Mouse (Mus musculus): ENCODE data around the gene Dennd1b. TPM values are rescaled to one million over a fixed set of nuclear protein-coding genes. Genes with fewer than 3 reads are reported as not detected.

The Dennd1b gene
- total and polyA plus RNA-seq, 3 experiments: 8.0 to 8.9 (median 8.0) TPM

DNA sequence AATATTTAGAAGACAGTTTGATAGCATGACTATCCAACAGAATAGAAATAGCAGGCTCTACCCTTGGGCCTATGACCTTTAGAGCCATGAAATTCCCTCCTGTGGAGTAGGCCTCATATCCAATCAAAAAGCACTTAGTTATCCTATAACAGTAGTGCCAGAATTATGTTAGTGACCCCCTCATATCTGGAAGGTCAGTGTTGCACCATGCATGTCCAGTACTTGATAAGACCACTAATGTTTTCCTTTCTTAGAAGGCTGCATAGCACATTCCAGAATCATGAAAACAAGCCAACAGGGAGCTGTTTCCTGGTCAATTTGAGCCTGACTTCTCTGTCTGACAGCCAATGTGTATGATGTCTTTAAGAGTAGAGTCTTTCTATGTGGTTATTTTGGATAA, 66.3 kb downstream of the Dennd1b start:
- no peak overlapping the region for H3K9ac ChIP-seq (ENCODE audit: insufficient read depth, low read depth)
- TF ChIP-seq SMC3 (IDR thresholded peaks at IDR 0.05; ENCODE audit: low read depth, low read length): no peak
- no peak overlapping the region for H3K27ac ChIP-seq (ENCODE audit: insufficient read depth, low read depth)
- no peaks in the 10 kb centered on the region for H3K9me3 ChIP-seq (replicated peaks; ENCODE audit: low read length)
- H3K27me3 ChIP-seq (replicated peaks): no peaks in the 10 kb centered on the region
- in situ Hi-C loops (cut with MboI; ENCODE audit: low pct_ligation_motif_present, low pct_unique_long_range_greater_than_20kb, low sequenced_read_pairs): no loop called here
- dilution Hi-C loops (cut with MboI; ENCODE audit: extremely low pct_ligation_motif_present, extremely low pct_unique_long_range_greater_than_20kb, low sequenced_read_pairs): no loop called here
- H3K4me1 ChIP-seq (ENCODE audit: control insufficient read depth in 1 of 2, insufficient read depth in 2 of 2): no peaks in the 10 kb centered on the region
- H3K79me2 ChIP-seq (replicated peaks; ENCODE audit: control insufficient read depth, extremely low read depth, insufficient read depth, poor library complexity, severe bottlenecking): no peaks in the 10 kb centered on the region
- H3K4me3 ChIP-seq (replicated peaks in 1 of 3; ENCODE audit: low read depth in 2 of 3, low read length in 2 of 3, poor library complexity in 1 of 3): no peak overlapping the region
- H3K36me3 ChIP-seq (replicated peaks in 1 of 2; ENCODE audit: control insufficient read depth in 1 of 2, insufficient read depth in 1 of 2, low read length in 1 of 2): peaks cover 0 to 3% of the 10 kb centered on the region in 2 experiments
- DNase-seq (ENCODE audit: extremely low read depth): no peak
- H3K4me2 ChIP-seq (ENCODE audit: insufficient read depth, low read depth, poor library complexity, severe bottlenecking): no peak overlapping the region

DNA sequence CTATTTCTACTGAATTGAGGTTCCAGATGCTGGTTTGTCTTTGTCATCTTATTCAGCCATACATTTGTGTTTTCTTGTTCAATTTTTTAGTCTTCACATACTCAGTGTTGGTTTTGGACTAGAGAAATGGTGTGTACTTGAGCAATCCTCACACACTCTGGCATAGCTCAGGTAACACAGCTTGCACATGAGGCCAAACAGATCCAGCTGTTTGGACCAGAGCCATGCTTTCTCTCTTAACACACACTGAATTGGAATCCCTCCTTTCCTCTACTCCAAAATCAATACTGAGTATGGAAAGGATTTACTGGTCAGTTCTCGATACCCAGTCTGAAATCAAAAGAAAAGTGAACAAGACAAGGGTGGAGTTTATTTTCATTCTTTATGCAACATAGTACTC, 69.2 kb downstream of the Dennd1b start:
- Histone ChIP-seq H3K27me3 (replicated peaks) (no peaks in the 10 kb centered on the region), H3K4me2 (ENCODE audit: insufficient read depth, low read depth, poor library complexity, severe bottlenecking) (no peak overlapping the region), H3K9ac (ENCODE audit: insufficient read depth, low read depth) (no peak overlapping the region), H3K4me1 (ENCODE audit: control insufficient read depth in 1 of 2, insufficient read depth in 2 of 2) (peaks cover 6 to 24% of the 10 kb centered on the region in 2 experiments; a peak in 3 of 4 replicates), H3K36me3 (replicated peaks in 1 of 2; ENCODE audit: control insufficient read depth in 1 of 2, insufficient read depth in 1 of 2, low read length in 1 of 2) (peaks cover 0 to 7% of the 10 kb centered on the region in 2 experiments), H3K9me3 (replicated peaks; ENCODE audit: low read length) (no peaks in the 10 kb centered on the region), H3K4me3 (replicated peaks in 1 of 3; ENCODE audit: low read depth in 2 of 3, low read length in 2 of 3, poor library complexity in 1 of 3) (no peak overlapping the region), H3K27ac (ENCODE audit: insufficient read depth, low read depth) (no peak overlapping the region), H3K79me2 (replicated peaks; ENCODE audit: control insufficient read depth, extremely low read depth, insufficient read depth, poor library complexity, severe bottlenecking) (no peaks in the 10 kb centered on the region)
- in situ Hi-C loops (cut with MboI; ENCODE audit: low pct_ligation_motif_present, low pct_unique_long_range_greater_than_20kb, low sequenced_read_pairs): no loop called here
- DNase-seq (ENCODE audit: extremely low read depth): no peak
- TF ChIP-seq RAD21 (IDR thresholded peaks at IDR 0.05; ENCODE audit: low read depth, low read length) (no peak), TBP (conservative IDR thresholded peaks at IDR 0.05; ENCODE audit: low read depth, low read length) (no peak), ZKSCAN1 (IDR thresholded peaks at IDR 0.05; ENCODE audit: borderline replicate concordance, low read depth, low read length) (no peak), MYC (IDR thresholded peaks at IDR 0.05; ENCODE audit: low read depth, low read length) (no peak), RCOR1 (conservative IDR thresholded peaks at IDR 0.05; ENCODE audit: low read depth, low read length) (no peak), JUN (IDR thresholded peaks at IDR 0.05; ENCODE audit: insufficient read depth, low read depth, low read length) (no peak), MXI1 (IDR thresholded peaks at IDR 0.05; ENCODE audit: low read depth, low read length) (no peak), MEF2A (IDR thresholded peaks at IDR 0.05; ENCODE audit: borderline replicate concordance, low read depth, low read length) (no peak), SIN3A (IDR thresholded peaks at IDR 0.05; ENCODE audit: low read length) (no peak), CHD1 (IDR thresholded peaks at IDR 0.05; ENCODE audit: low read depth, low read length) (no peak), MAX (IDR thresholded peaks at IDR 0.05; ENCODE audit: low read length) (no peak), ELF1 (IDR thresholded peaks at IDR 0.05; ENCODE audit: low read depth, low read length) (no peak), TCF12 (IDR thresholded peaks at IDR 0.05; ENCODE audit: low read depth, low read length) (no peak), MAZ (IDR thresholded peaks at IDR 0.05; ENCODE audit: low read depth, low read length) (no peak), ZNF384 (IDR thresholded peaks at IDR 0.05; ENCODE audit: low read depth, low read length) (no peak), IRF4 (IDR thresholded peaks at IDR 0.05; ENCODE audit: low read depth, low read length) (no peak), CTCF (conservative IDR thresholded peaks at IDR 0.05 in 1 of 2, IDR thresholded peaks at IDR 0.05 in 1 of 2; ENCODE audit: low read depth in 2 of 2, low read length in 2 of 2) (no peak)
- dilution Hi-C loops (cut with MboI; ENCODE audit: extremely low pct_ligation_motif_present, extremely low pct_unique_long_range_greater_than_20kb, low sequenced_read_pairs): no loop called here
